Mouse (Mus musculus) spleen, adult 2 months (tissue): Measurements from ENCODE around the gene Egf. TPM values are rescaled to one million over a fixed set of nuclear protein-coding genes. Genes with fewer than 3 reads are reported as not detected.

ENCODE experiments used
- DNase-seq, 2 experiments: peaks; one replicate each; pipeline versions ENCODE4 v3.0.0 to v3.0.0-alpha.2; 2012 to 2021; ENCODE audit warnings: low spot score in 2 of 2, low read depth in 1 of 2
- H3K27ac ChIP-seq: fragments of 200-500 bp; 2 replicates; pipeline ENCODE4 v1.5.1; 2012; ENCODE audit warnings: low read length, inconsistent platforms; ENCODE audit not compliant: insufficient read depth
- H3K27me3 ChIP-seq: fragments of 200-500 bp; 2 replicates; pipeline ENCODE4 v1.6.1; 2012; ENCODE audit warnings: mild to moderate bottlenecking, moderate library complexity, low read length, inconsistent platforms; ENCODE audit not compliant: control insufficient read depth, insufficient read depth
- H3K36me3 ChIP-seq: fragments of 200-500 bp; 2 replicates; pipeline ENCODE4 v1.6.1; 2012; ENCODE audit warnings: mild to moderate bottlenecking, low read length, inconsistent platforms; ENCODE audit not compliant: control insufficient read depth, insufficient read depth
- H3K4me1 ChIP-seq: fragments of 200-500 bp; 2 replicates; pipeline ENCODE4 v1.6.1; 2011; ENCODE audit warnings: inconsistent platforms; ENCODE audit not compliant: control insufficient read depth, insufficient read depth, insufficient read length
- H3K4me3 ChIP-seq: fragments of 200-500 bp; 2 replicates; pipeline ENCODE4 v1.5.1; 2011; ENCODE audit warnings: mild to moderate bottlenecking, inconsistent platforms; ENCODE audit not compliant: insufficient read depth, insufficient read length; ENCODE audit errors: extremely low read depth
- CTCF ChIP-seq: fragments of 200-500 bp; IDR thresholded peaks from 2 replicates; pipeline ENCODE4 v1.5.1; 2011; ENCODE audit warnings: mild to moderate bottlenecking, inconsistent platforms; ENCODE audit not compliant: insufficient read depth, insufficient read length, insufficient replicate concordance; ENCODE audit errors: extremely low read depth
- POLR2A ChIP-seq: fragments of 200-500 bp; IDR thresholded peaks from 2 replicates; pipeline ENCODE4 v1.6.1; 2011; ENCODE audit warnings: low read depth, low read length, inconsistent platforms
- WGBS: fragments of 180-500 bp; shearing (Covaris S2); methylation state at CpG from one replicate; pipeline ENCODE4 v1.1.7; 2018; 5-methylcytosine and 5-hydroxymethylcytosine counted together
- polyA plus RNA-seq: library from polyadenylated mRNA; depleted of rRNA; stranded (reverse); fragments of >200 nt; gene quantifications from 2 replicates; pipeline ENCODE4 v1.2.3, GENCODE M21; 2012; rRNA removed

Gene Egf
- polyA plus RNA-seq, 1 experiment, result 2.5 TPM

DNA sequence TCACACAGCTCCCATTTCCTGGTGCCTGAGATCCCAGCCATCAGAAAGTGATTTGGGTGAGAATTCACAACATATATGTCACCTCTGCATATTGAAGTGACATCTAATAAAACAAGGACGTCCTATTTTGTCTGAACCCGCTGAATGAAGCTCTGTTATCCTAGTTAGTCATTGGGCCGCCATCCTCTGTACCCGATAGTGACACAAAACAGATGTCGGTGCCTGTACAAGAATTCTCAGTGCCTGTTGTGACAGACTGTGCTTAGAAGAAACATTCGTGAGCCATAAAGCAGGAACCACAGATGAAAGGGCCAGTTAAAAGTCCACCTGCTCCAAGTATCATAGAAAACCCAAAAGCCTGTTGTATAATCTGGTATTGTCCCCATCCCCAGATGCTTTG is 117.7 kb downstream of the Egf start:
- no peaks in the 10 kb centered on the region for H3K36me3 ChIP-seq
- H3K4me3 ChIP-seq, result no peak overlapping the region
- no peaks in the 10 kb centered on the region for H3K27me3 ChIP-seq
- DNase-seq, result no peak
- 91% methylated on average over 6 of the region's 6 CpGs for WGBS
- TF ChIP-seq CTCF (no peak), POLR2A (no peak)
- no peaks in the 10 kb centered on the region for H3K4me1 ChIP-seq
- H3K27ac ChIP-seq, result no peak overlapping the region

- no peak for TF ChIP-seq POLR2A
- no peak for TF ChIP-seq CTCF
- H3K36me3 ChIP-seq, result no peaks in the 10 kb centered on the region
- WGBS, result 90% methylated on average over 11 of the region's 11 CpGs
Observed at GRCm38 (mm10) chr3:129634260-129634901, 120.7 kb downstream of the Egf start.

DNA sequence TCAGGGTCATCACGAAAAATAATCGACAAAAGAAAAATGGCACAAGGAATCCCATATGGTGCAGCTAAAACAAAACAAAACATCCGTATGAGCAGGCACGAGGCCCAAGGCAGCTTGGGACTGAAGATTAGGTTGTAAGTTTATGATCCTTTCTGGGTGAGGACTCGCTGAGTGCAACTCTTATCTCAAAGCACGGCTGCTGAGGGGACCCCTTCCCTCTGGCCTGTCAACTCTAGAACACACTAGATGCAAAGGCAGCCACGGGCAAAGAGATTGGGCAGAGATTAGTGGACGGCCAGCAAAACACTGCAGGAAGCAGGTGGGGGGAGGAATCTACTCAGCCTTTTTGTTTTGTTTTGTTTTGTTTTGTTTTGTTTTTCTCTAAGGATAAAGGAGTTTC is 121.6 kb downstream of the Egf start:
- WGBS, result 75% methylated on average over 8 of the region's 8 CpGs
- Histone ChIP-seq H3K4me1 (no peaks in the 10 kb centered on the region), H3K27me3 (no peaks in the 10 kb centered on the region), H3K4me3 (no peak overlapping the region), H3K36me3 (no peaks in the 10 kb centered on the region), H3K27ac (no peak overlapping the region)
- TF ChIP-seq CTCF (no peak), POLR2A (no peak)
- DNase-seq, result no peak

More at GRCm38 (mm10) chr3:129634260-129634901, 120.7 kb downstream of the Egf start:
- Histone ChIP-seq H3K4me3 (no peak overlapping the region), H3K4me1 (no peaks in the 10 kb centered on the region), H3K27ac (no peak overlapping the region), H3K27me3 (no peaks in the 10 kb centered on the region)
- no peak for DNase-seq

- TF ChIP-seq CTCF, result no peak
- TF ChIP-seq POLR2A, result no peak
- Histone ChIP-seq H3K27me3 (no peaks in the 10 kb centered on the region), H3K4me1 (no peaks in the 10 kb centered on the region), H3K4me3 (no peak overlapping the region), H3K27ac (no peak overlapping the region), H3K36me3 (no peaks in the 10 kb centered on the region)
- DNase-seq, result no peak
- 87% methylated on average over 5 of the region's 5 CpGs for WGBS
Observed at GRCm38 (mm10) chr3:129631857-129632256, 123.3 kb downstream of the Egf start.

- H3K36me3 ChIP-seq, result no peaks in the 10 kb centered on the region
- no peak overlapping the region for H3K4me3 ChIP-seq
- no peak for TF ChIP-seq CTCF
- TF ChIP-seq POLR2A, result no peak
- 85% methylated on average over 1 of the region's 1 CpGs for WGBS
- H3K4me1 ChIP-seq, result no peaks in the 10 kb centered on the region
- no peak for DNase-seq
- no peak overlapping the region for H3K27ac ChIP-seq
- H3K27me3 ChIP-seq, result no peaks in the 10 kb centered on the region
Observed at GRCm38 (mm10) chr3:129631018-129631417, 124.1 kb downstream of the Egf start.

Other genes with a start within 250 kb of the Egf start
- 3.1 and 5.2 TPM in 2 replicates for gene Elovl6, start 223.0 kb downstream of the Egf start, polyA plus RNA-seq
- gene Lrit3, start 48.7 kb upstream of the Egf start, polyA plus RNA-seq, result not detected in 2 replicates
- gene Rrh, start 67.3 kb upstream of the Egf start, polyA plus RNA-seq, result 0.02 TPM in 1 of 2 replicates, not detected in the other
- 29.3 and 30.6 TPM in 2 replicates for gene Gar1, start 76.1 kb upstream of the Egf start, polyA plus RNA-seq
- gene Cfi, start 80.6 kb upstream of the Egf start, polyA plus RNA-seq, result not detected in 2 replicates
- 21.3 and 37.3 TPM in 2 replicates for gene Pla2g12a, start 123.3 kb upstream of the Egf start, polyA plus RNA-seq
- 19.1 and 25.2 TPM in 2 replicates for gene Casp6, start 146.1 kb upstream of the Egf start, polyA plus RNA-seq
- 3.2 and 3.6 TPM in 2 replicates for gene Mcub, start 214.9 kb upstream of the Egf start, polyA plus RNA-seq